In the genomic region with DNA sequence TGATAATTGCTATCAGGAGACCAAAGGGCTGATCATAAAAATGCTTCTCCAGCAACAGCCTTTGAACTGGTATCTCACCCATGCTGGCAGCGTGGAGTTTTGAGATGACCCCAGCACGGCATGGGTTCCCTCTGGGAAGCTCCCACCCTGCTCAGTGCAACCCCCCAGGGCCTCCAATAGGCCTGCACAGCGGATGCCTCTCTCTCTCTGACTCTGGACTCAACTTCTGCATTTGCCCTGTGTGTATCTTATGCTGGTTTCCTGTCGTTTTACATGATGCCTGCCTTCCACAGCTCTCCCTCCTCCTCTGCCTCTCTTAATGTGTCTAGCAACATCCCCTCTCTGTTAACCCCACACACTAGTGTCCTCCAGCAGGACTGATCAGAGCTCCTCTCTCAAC, we compare ENCODE assay signal across 32 mouse cellular contexts. TPM values are rescaled to one million over a fixed set of nuclear protein-coding genes. Genes with fewer than 3 reads are reported as not detected.
DNase-seq lines count a peak whose midpoint lies in the region; ATAC-seq and TF ChIP-seq lines count a peak whose summit lies in the region.
"Had no signal": no experiment of that assay in that cellular context is flagged by ENCODE, and none has a peak within 500 bp of the region (broad histone marks: within the 10 kb centered on the region; RNA-seq: fewer than 3 reads in every experiment).

No protein-coding gene starts in this region.

- peak; percentile 15 to 18 for DNase-seq in B cell, adult 2 months
- peak; percentile 17 for DNase-seq in splenic B cell, adult 2 months (ENCODE audit: low read depth, low spot score)
- DNase-seq in gastrocnemius, adult 8-10 months (ENCODE audit: low spot score in 2 of 2): no peak
- no peak for DNase-seq in MN1 (ENCODE audit: low spot score)
- DNase-seq: adrenal gland, postnatal 36 days; cerebellum, adult 18-20 months; cerebellum, postnatal 10 days; gastrocnemius, postnatal 25 days; heart, adult 18-20 months; heart, postnatal 4 days; kidney, adult 2 months; kidney, postnatal 36 days; layer of hippocampus, postnatal 36 days; left cerebral cortex, postnatal 4 days; liver, embryonic 13.5 days; lung, adult 2 months; lung, postnatal 14 days; right cerebral cortex, postnatal 14 days; spleen, adult 18-20 months; thymus, adult 2 months; thymus, postnatal 36 days had no signal

- ATAC-seq in common myeloid progenitor, adult 5-6 weeks (replicated peaks; ENCODE audit: low read depth, poor library complexity, severe bottlenecking): peak; percentile 96
- ATAC-seq in intestine, postnatal 0 days: peak; percentile 76
- no peak for ATAC-seq in midbrain, embryonic 13.5 days
- ATAC-seq: forebrain, embryonic 13.5 days had no signal

- no peak overlapping the region for H3K4me2 ChIP-seq in intestine, postnatal 0 days (replicated peaks; ENCODE audit: low read depth)
- no peak overlapping the region for H3K4me2 ChIP-seq in midbrain, embryonic 13.5 days (replicated peaks)
- H3K4me2 ChIP-seq: forebrain, embryonic 13.5 days; heart, embryonic 11.5 days; hindbrain, embryonic 14.5 days; liver, embryonic 13.5 days; midbrain, embryonic 12.5 days had no signal

- 41% methylated on average over 4 of the region's 4 CpGs for WGBS in intestine, postnatal 0 days
- 71% methylated on average over 4 of the region's 4 CpGs for WGBS in midbrain, embryonic 13.5 days

- TF ChIP-seq CTCF in intestine, postnatal 0 days (IDR thresholded peaks at IDR 0.05; ENCODE audit: low read depth): no peak

- H3K9ac ChIP-seq in intestine, postnatal 0 days (ENCODE audit: low read depth, low read length): no peak overlapping the region
- no peak overlapping the region for H3K9ac ChIP-seq in midbrain, embryonic 13.5 days (replicated peaks)
- H3K9ac ChIP-seq: forebrain, embryonic 13.5 days; hindbrain, embryonic 14.5 days; liver, embryonic 13.5 days; midbrain, embryonic 12.5 days had no signal

- peaks cover 12% of the 10 kb centered on the region; the same call in 1 of the 2 replicates for H3K36me3 ChIP-seq in intestine, postnatal 0 days (ENCODE audit: control insufficient read depth, insufficient read depth)
- no peaks in the 10 kb centered on the region for H3K36me3 ChIP-seq in splenic B cell, adult 2 months (ENCODE audit: control insufficient read depth, insufficient read depth, low read length, poor library complexity, severe bottlenecking)
- H3K36me3 ChIP-seq in midbrain, embryonic 13.5 days: no peaks in the 10 kb centered on the region
- H3K36me3 ChIP-seq: liver, embryonic 13.5 days; midbrain, embryonic 12.5 days had no signal

- H3K27ac ChIP-seq in intestine, postnatal 0 days (ENCODE audit: low read depth, low read length): peak overlapping the region; percentile 54; the same call in 1 of the 2 replicates
- H3K27ac ChIP-seq in midbrain, embryonic 13.5 days: no peak overlapping the region
- H3K27ac ChIP-seq: forebrain, embryonic 13.5 days; hindbrain, embryonic 14.5 days; liver, embryonic 13.5 days; midbrain, embryonic 12.5 days had no signal

- no peaks in the 10 kb centered on the region for H3K27me3 ChIP-seq in intestine, postnatal 0 days (replicated peaks; ENCODE audit: control insufficient read depth, insufficient read depth, low read length)
- no peaks in the 10 kb centered on the region for H3K27me3 ChIP-seq in splenic B cell, adult 2 months (ENCODE audit: control insufficient read depth, insufficient read depth, low read length, poor library complexity, severe bottlenecking)
- no peaks in the 10 kb centered on the region for H3K27me3 ChIP-seq in midbrain, embryonic 13.5 days
- H3K27me3 ChIP-seq: CH12.LX; forebrain, embryonic 13.5 days; liver, embryonic 13.5 days; midbrain, embryonic 12.5 days had no signal

- no peaks in the 10 kb centered on the region for H3K4me1 ChIP-seq in intestine, postnatal 0 days (replicated peaks; ENCODE audit: control insufficient read depth, insufficient read depth, low read length)
- no peaks in the 10 kb centered on the region for H3K4me1 ChIP-seq in midbrain, embryonic 13.5 days (replicated peaks)
- H3K4me1 ChIP-seq: forebrain, embryonic 13.5 days; liver, embryonic 13.5 days; midbrain, embryonic 12.5 days had no signal

- H3K9me3 ChIP-seq in intestine, postnatal 0 days (ENCODE audit: control insufficient read depth): no peaks in the 10 kb centered on the region
- no peaks in the 10 kb centered on the region for H3K9me3 ChIP-seq in midbrain, embryonic 13.5 days
- H3K9me3 ChIP-seq: forebrain, embryonic 13.5 days; liver, embryonic 13.5 days; midbrain, embryonic 12.5 days had no signal

- H3K4me3 ChIP-seq in intestine, postnatal 0 days (ENCODE audit: low read depth, low read length): no peak overlapping the region
- no peak overlapping the region for H3K4me3 ChIP-seq in midbrain, embryonic 13.5 days (replicated peaks)
- H3K4me3 ChIP-seq: forebrain, embryonic 13.5 days; liver, embryonic 13.5 days; midbrain, embryonic 12.5 days had no signal

RNA-seq across cellular contexts. Expression of a gene that starts 13.5 kb away (rescaled TPM):
- total RNA-seq in common myeloid progenitor, adult 5-6 weeks (2017): 0.05 and 0.10 TPM in 2 replicates
- 119 and 136 TPM in 2 replicates for polyA plus RNA-seq in intestine, postnatal 0 days (2015; fragmentation: Nextera tagmentation; extraction: Ambion mirVana)
- total RNA-seq in gastrocnemius, adult 8-10 months (2022): not detected
- 0.12 and 0.27 TPM in 2 replicates for polyA plus RNA-seq in midbrain, embryonic 13.5 days (2015; fragmentation: Nextera tagmentation; extraction: Ambion mirVana)
- total RNA-seq: adrenal gland, adult 18-20 months; gastrocnemius, postnatal 25 days; heart, adult 18-20 months; monocyte, adult 5-6 weeks had no signal
- polyA plus RNA-seq: heart, embryonic 11.5 days; heart, embryonic 16.5 days had no signal

RNA-seq across cellular contexts. Expression of a gene that starts 44.8 kb away (rescaled TPM):
- total RNA-seq in common myeloid progenitor, adult 5-6 weeks (2017): 502 and 518 TPM in 2 replicates
- 56.7 and 59.6 TPM in 2 replicates for polyA plus RNA-seq in intestine, postnatal 0 days (2015; fragmentation: Nextera tagmentation; extraction: Ambion mirVana)
- 1 to 10 TPM; 1.7 to 2.2 (median 1.9) TPM for total RNA-seq in gastrocnemius, adult 8-10 months (2022)
- 93.8 and 94.1 TPM in 2 replicates for polyA plus RNA-seq in midbrain, embryonic 13.5 days (2015; fragmentation: Nextera tagmentation; extraction: Ambion mirVana)

Comparison
In these comparisons a context has a peak if more than half of its experiments do, and no peak if none do; other contexts are left out.
1. DNase-seq: peak in B cell, adult 2 months (2 of 2) and splenic B cell, adult 2 months (single experiment); none in gastrocnemius, adult 8-10 months (0 of 2) and MN1 (single experiment).
2. RNA of a gene that starts 44.8 kb away (total RNA-seq): 502 to 518 TPM in common myeloid progenitor, adult 5-6 weeks; 1.7 to 2.2 TPM in gastrocnemius, adult 8-10 months; every median in the first group is over 100 times any median in the second.